In genomic region chr15:11128457-11128856, GRCm38 (mm10) we compare ENCODE assay signal across 21 mouse cellular contexts.
DNase-seq lines count a peak whose midpoint lies in the region; ATAC-seq and TF ChIP-seq lines count a peak whose summit lies in the region.
"Had no signal": no experiment of that assay in that cellular context is flagged by ENCODE, and none has a peak within 500 bp of the region (broad histone marks: within the 10 kb centered on the region; RNA-seq: fewer than 3 reads in every experiment).

No protein-coding gene starts in this region.

- H3K4me1 ChIP-seq in hindbrain, postnatal 0 days (ENCODE audit: insufficient read depth, low read length) = no peaks in the 10 kb centered on the region
- 0 out of 2 replicates have a peak, but pooled peaks cover 4% of the 10 kb centered on the region for H3K4me1 ChIP-seq in hindbrain, embryonic 13.5 days (replicated peaks)
- no peaks in the 10 kb centered on the region for H3K4me1 ChIP-seq in forebrain, embryonic 14.5 days (ENCODE audit: control insufficient read depth, insufficient read depth, low read length)
- H3K4me1 ChIP-seq: embryonic facial prominence, embryonic 12.5 days; heart, embryonic 13.5 days; hindbrain, embryonic 10.5 days; midbrain, embryonic 15.5 days had no signal

- H3K4me3 ChIP-seq in hindbrain, postnatal 0 days (ENCODE audit: low read length) = no peak overlapping the region
- H3K4me3 ChIP-seq in hindbrain, embryonic 13.5 days = no peak overlapping the region
- no peak overlapping the region for H3K4me3 ChIP-seq in forebrain, embryonic 14.5 days (ENCODE audit: low read depth, low read length)
- H3K4me3 ChIP-seq: embryonic facial prominence, embryonic 12.5 days; heart, embryonic 13.5 days; hindbrain, embryonic 10.5 days; layer of hippocampus, adult 2 months; limb, embryonic 12.5 days; midbrain, embryonic 15.5 days had no signal

- no peaks in the 10 kb centered on the region for H3K27me3 ChIP-seq in hindbrain, postnatal 0 days (ENCODE audit: insufficient read depth, low read length)
- H3K27me3 ChIP-seq in hindbrain, embryonic 13.5 days = no peaks in the 10 kb centered on the region
- H3K27me3 ChIP-seq in forebrain, embryonic 14.5 days (replicated peaks; ENCODE audit: control insufficient read depth, insufficient read depth, low read length) = no peaks in the 10 kb centered on the region
- H3K27me3 ChIP-seq: embryonic facial prominence, embryonic 12.5 days; heart, embryonic 13.5 days; limb, embryonic 12.5 days; midbrain, embryonic 15.5 days had no signal

- peak; percentile 25 for DNase-seq in gastrocnemius, adult 18-20 months (ENCODE audit: low spot score)
- DNase-seq in gastrocnemius, postnatal 25 days = no peak
- peak; percentile 30 for DNase-seq in hindbrain, postnatal 0 days (ENCODE audit: low spot score)
- DNase-seq in lung, postnatal 36 days = peak; percentile 8
- DNase-seq in lung, postnatal 4 days = no peak
- peak; percentile 22 to 46 for DNase-seq in gastrocnemius, postnatal 4 days (ENCODE audit: low spot score in 2 of 2)
- DNase-seq in forebrain, embryonic 14.5 days (ENCODE audit: low spot score) = no peak
- DNase-seq: adrenal gland, postnatal 36 days; cerebellum, adult 9-11 months; liver, postnatal 0 days; lung, postnatal 14 days had no signal

- no peak overlapping the region for H3K27ac ChIP-seq in hindbrain, postnatal 0 days
- H3K27ac ChIP-seq in hindbrain, embryonic 13.5 days = no peak overlapping the region
- H3K27ac ChIP-seq in forebrain, embryonic 14.5 days (ENCODE audit: low read depth, low read length) = no peak overlapping the region
- H3K27ac ChIP-seq: embryonic facial prominence, embryonic 12.5 days; heart, embryonic 13.5 days; hindbrain, embryonic 10.5 days; layer of hippocampus, adult 2 months; limb, embryonic 12.5 days; midbrain, embryonic 15.5 days had no signal

- H3K9me3 ChIP-seq in hindbrain, postnatal 0 days (ENCODE audit: low read length) = no peaks in the 10 kb centered on the region
- no peaks in the 10 kb centered on the region for H3K9me3 ChIP-seq in hindbrain, embryonic 13.5 days
- no peaks in the 10 kb centered on the region for H3K9me3 ChIP-seq in forebrain, embryonic 14.5 days (replicated peaks; ENCODE audit: control insufficient read depth, low read length)
- H3K9me3 ChIP-seq: embryonic facial prominence, embryonic 12.5 days; heart, embryonic 13.5 days; hindbrain, embryonic 10.5 days; limb, embryonic 12.5 days; midbrain, embryonic 15.5 days had no signal

- 46% methylated on average over 6 of the region's 6 CpGs for WGBS in hindbrain, postnatal 0 days
- WGBS in hindbrain, embryonic 13.5 days = 75% methylated on average over 6 of the region's 6 CpGs
- 77% methylated on average over 6 of the region's 6 CpGs for WGBS in forebrain, embryonic 14.5 days

- no peak overlapping the region for H3K4me2 ChIP-seq in hindbrain, postnatal 0 days (ENCODE audit: low read depth, low read length)
- H3K4me2 ChIP-seq in hindbrain, embryonic 13.5 days = no peak overlapping the region
- no peak overlapping the region for H3K4me2 ChIP-seq in forebrain, embryonic 14.5 days (ENCODE audit: low read length)
- H3K4me2 ChIP-seq: embryonic facial prominence, embryonic 12.5 days; heart, embryonic 13.5 days; limb, embryonic 12.5 days; liver, embryonic 11.5 days; midbrain, embryonic 15.5 days had no signal

- H3K9ac ChIP-seq in hindbrain, postnatal 0 days (replicated peaks; ENCODE audit: low read length) = no peak overlapping the region
- H3K9ac ChIP-seq in hindbrain, embryonic 13.5 days = no peak overlapping the region
- no peak overlapping the region for H3K9ac ChIP-seq in forebrain, embryonic 14.5 days (ENCODE audit: low read length)
- H3K9ac ChIP-seq: embryonic facial prominence, embryonic 12.5 days; heart, embryonic 13.5 days; limb, embryonic 12.5 days; liver, postnatal 0 days; midbrain, embryonic 15.5 days had no signal

- ATAC-seq in hindbrain, postnatal 0 days = peak; percentile 56; the same call in 1 of the 2 replicates
- ATAC-seq in hindbrain, embryonic 13.5 days (ENCODE audit: low FRiP score) = no peak
- no peak for ATAC-seq in forebrain, embryonic 14.5 days
- ATAC-seq: CD4-positive, CD25-positive, alpha-beta regulatory T cell, adult 4 months; intestine, postnatal 0 days; liver, postnatal 0 days; midbrain, embryonic 15.5 days had no signal

- TF ChIP-seq CTCF in hindbrain, postnatal 0 days (IDR thresholded peaks at IDR 0.05; ENCODE audit: low read depth) = no peak

- no peaks in the 10 kb centered on the region for H3K36me3 ChIP-seq in hindbrain, postnatal 0 days (ENCODE audit: insufficient read depth, low read length)
- no peaks in the 10 kb centered on the region for H3K36me3 ChIP-seq in hindbrain, embryonic 13.5 days
- H3K36me3 ChIP-seq in forebrain, embryonic 14.5 days (ENCODE audit: control insufficient read depth, insufficient read depth, low read length) = no peaks in the 10 kb centered on the region
- H3K36me3 ChIP-seq: embryonic facial prominence, embryonic 12.5 days; heart, embryonic 13.5 days; hindbrain, embryonic 10.5 days; limb, embryonic 12.5 days; midbrain, embryonic 15.5 days had no signal

Comparison
In these comparisons a context has a peak if more than half of its experiments do, and no peak if none do; other contexts are left out.
1. DNase-seq: peak in gastrocnemius, adult 18-20 months (single experiment), hindbrain, postnatal 0 days (single experiment), lung, postnatal 36 days (single experiment) and gastrocnemius, postnatal 4 days (2 of 2); none in gastrocnemius, postnatal 25 days (single experiment), lung, postnatal 4 days (0 of 2) and forebrain, embryonic 14.5 days (single experiment).